Mouse (Mus musculus) CH12.LX (cell line): Measurements from ENCODE around the gene Cuta. TPM values are rescaled to one million over a fixed set of nuclear protein-coding genes. Genes with fewer than 3 reads are reported as not detected.
"Not testable (repeated sequence)": the region's sequence is repeated elsewhere in the genome, so short reads cannot be mapped to it uniquely, and the experiment has no call there.

Experiments
- DNase-seq: peaks from one replicate; pipeline ENCODE4 v3.0.0-alpha.2; 2013; ENCODE audit errors: extremely low read depth
- H3K27ac ChIP-seq: 2 replicates; pipeline ENCODE4 v1.5.1; 2012; ENCODE audit warnings: low read depth, mild to moderate bottlenecking, control low read depth, moderate library complexity; ENCODE audit not compliant: insufficient read depth
- H3K27me3 ChIP-seq: replicated peaks from 2 replicates; pipeline ENCODE3; 2012; ENCODE audit warnings: inconsistent platforms
- H3K36me3 ChIP-seq, 2 experiments: replicated peaks in 1 of 2; 2 replicates each; pipeline versions ENCODE3 to v1.6.1; 2012; ENCODE audit warnings: inconsistent platforms in 1 of 2, low read length in 1 of 2, mild to moderate bottlenecking in 1 of 2, mixed read lengths in 1 of 2, moderate library complexity in 1 of 2; ENCODE audit not compliant: control insufficient read depth in 1 of 2, insufficient read depth in 1 of 2
- H3K4me1 ChIP-seq, 2 experiments: 2 replicates each; pipeline ENCODE4 v1.6.1; 2012; ENCODE audit warnings: inconsistent platforms in 1 of 2, moderate library complexity in 1 of 2; ENCODE audit not compliant: insufficient read depth in 2 of 2, control insufficient read depth in 1 of 2
- H3K4me2 ChIP-seq: 2 replicates; pipeline ENCODE4 v1.6.1; 2012; ENCODE audit warnings: low read depth, mild to moderate bottlenecking, control low read depth; ENCODE audit not compliant: poor library complexity, insufficient read depth, severe bottlenecking
- H3K4me3 ChIP-seq, 3 experiments: fragments of 150-350 bp in 1 of 3; sonication (generic) in 1 of 3; replicated peaks in 1 of 3; 2 replicates each; pipeline versions ENCODE3 to v1.5.1; 2011 to 2012; ENCODE audit warnings: low read depth in 2 of 3, low read length in 2 of 3, mild to moderate bottlenecking in 2 of 3, moderate library complexity in 2 of 3, control low read depth in 1 of 3, improper control_type of control experiment in 1 of 3, inconsistent platforms in 1 of 3, mixed read lengths in 1 of 3; ENCODE audit not compliant: poor library complexity in 1 of 3
- H3K79me2 ChIP-seq: replicated peaks from 2 replicates; pipeline ENCODE4 v1.6.1; 2012; ENCODE audit warnings: mild to moderate bottlenecking, moderate library complexity; ENCODE audit not compliant: control insufficient read depth, poor library complexity, insufficient read depth, severe bottlenecking; ENCODE audit errors: extremely low read depth
- H3K9ac ChIP-seq: 2 replicates; pipeline ENCODE4 v1.6.1; 2012; ENCODE audit warnings: low read depth, mild to moderate bottlenecking, control low read depth, moderate library complexity; ENCODE audit not compliant: insufficient read depth
- H3K9me3 ChIP-seq: replicated peaks from 2 replicates; pipeline ENCODE3; 2012; ENCODE audit warnings: low read length, inconsistent platforms, mixed read lengths
- CHD1 ChIP-seq: IDR thresholded peaks from 2 replicates; pipeline ENCODE4 v1.6.1; 2012; ENCODE audit warnings: low read depth, low read length, improper control_type of control experiment, inconsistent platforms
- CTCF ChIP-seq, 2 experiments: IDR thresholded peaks in 1 of 2; conservative IDR thresholded peaks in 1 of 2; 2 replicates each; pipeline ENCODE4 v1.5.1; 2011 to 2012; ENCODE audit warnings: low read depth in 2 of 2, low read length in 2 of 2, improper control_type of control experiment in 1 of 2, inconsistent platforms in 1 of 2, mild to moderate bottlenecking in 1 of 2, moderate library complexity in 1 of 2
- E2F4 ChIP-seq: IDR thresholded peaks from 2 replicates; pipeline ENCODE4 v1.6.1; 2011; ENCODE audit warnings: low read depth, low read length, improper control_type of control experiment; ENCODE audit not compliant: insufficient replicate concordance
- ETS1 ChIP-seq: conservative IDR thresholded peaks from 2 replicates; pipeline ENCODE4 v1.6.1; 2012; ENCODE audit warnings: low read depth, mild to moderate bottlenecking, inconsistent platforms, low read length, improper control_type of control experiment, moderate library complexity
- GABPA ChIP-seq: IDR thresholded peaks from 2 replicates; pipeline ENCODE4 v1.6.1; 2012; ENCODE audit warnings: low read depth, low read length, improper control_type of control experiment, inconsistent platforms; ENCODE audit not compliant: insufficient replicate concordance
- IRF4 ChIP-seq: IDR thresholded peaks from 2 replicates; pipeline ENCODE4 v1.6.1; 2014; ENCODE audit warnings: low read depth, mild to moderate bottlenecking, inconsistent platforms, low read length, improper control_type of control experiment
- JUN ChIP-seq: IDR thresholded peaks from 2 replicates; pipeline ENCODE4 v1.6.1; 2011; ENCODE audit warnings: low read depth, mild to moderate bottlenecking, low read length, improper control_type of control experiment, moderate library complexity; ENCODE audit not compliant: insufficient read depth
- KAT2A ChIP-seq: IDR thresholded peaks from 2 replicates; pipeline ENCODE4 v1.6.1; 2012; ENCODE audit warnings: low read length, improper control_type of control experiment, inconsistent platforms; ENCODE audit not compliant: insufficient replicate concordance
- MYC ChIP-seq: IDR thresholded peaks from 2 replicates; pipeline ENCODE4 v1.6.1; 2011; ENCODE audit warnings: low read depth, mild to moderate bottlenecking, improper control_type of control experiment, low read length
- POLR2AphosphoS2 ChIP-seq: IDR thresholded peaks from 2 replicates; pipeline ENCODE4 v1.6.1; 2011; ENCODE audit warnings: low read depth, low read length, improper control_type of control experiment
- RAD21 ChIP-seq: IDR thresholded peaks from 2 replicates; pipeline ENCODE4 v1.6.1; 2011; ENCODE audit warnings: low read depth, mild to moderate bottlenecking, low read length, improper control_type of control experiment, moderate library complexity
- RCOR1 ChIP-seq: conservative IDR thresholded peaks from 2 replicates; pipeline ENCODE4 v1.6.1; 2012; ENCODE audit warnings: low read depth, mild to moderate bottlenecking, inconsistent platforms, low read length, improper control_type of control experiment
- SMC3 ChIP-seq: IDR thresholded peaks from 2 replicates; pipeline ENCODE4 v1.6.1; 2011; ENCODE audit warnings: low read depth, low read length, improper control_type of control experiment
- dilution Hi-C: fragments of 300-500 bp; cut with MboI; formaldehyde crosslinking; loops from 2 replicates; pipeline ENCODE4 v1.14.3; 2020; ENCODE audit warnings: low sequenced_read_pairs; ENCODE audit not compliant: extremely low pct_unique_long_range_greater_than_20kb, extremely low pct_ligation_motif_present
- in situ Hi-C: fragments of 300-500 bp; cut with MboI; formaldehyde crosslinking; loops from 3 replicates; pipeline ENCODE4 v1.14.3; 2019; ENCODE audit warnings: low sequenced_read_pairs, low pct_ligation_motif_present, low pct_unique_long_range_greater_than_20kb, mixed read lengths
- polyA plus RNA-seq: library from polyadenylated mRNA; unstranded; fragments of >175 nt; gene quantifications from 2 replicates; pipeline ENCODE4 v1.2.1, GENCODE M21; 2012; ENCODE audit warnings: low read depth; ENCODE audit not compliant: insufficient read length
- total RNA-seq, 2 experiments: library from RNA; depleted of rRNA; stranded (reverse); fragments of 300-350 nt in 1 of 2; fragments of >200 nt in 1 of 2; gene quantifications; 2 replicates each; pipeline ENCODE4 v1.2.3; 2012 to 2014

The Cuta gene
- total and polyA plus RNA-seq, 3 experiments = 30.5 to 121 (median 34.6) TPM

DNA sequence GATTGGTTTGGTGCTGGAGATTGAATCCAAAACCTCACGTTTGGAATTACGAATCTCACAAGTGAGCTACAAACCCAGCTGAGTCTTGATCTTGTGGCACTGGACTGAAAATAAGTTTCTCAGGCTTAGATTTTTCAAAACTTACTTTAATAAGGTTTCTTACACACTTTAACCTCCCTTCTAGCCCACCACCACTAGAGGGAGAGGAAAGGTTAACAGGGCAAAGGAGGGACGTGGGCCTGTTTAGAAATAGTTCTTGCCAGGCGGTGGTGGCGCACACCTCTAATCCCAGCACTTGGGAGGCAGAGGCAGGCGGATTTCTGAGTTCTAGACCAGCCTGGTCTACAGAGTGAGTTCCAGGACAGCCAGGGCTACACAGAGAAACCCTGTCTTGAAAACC is 38.0 kb upstream of the Cuta start:
- peak in 1 of 2 experiments; percentile 34; a peak in 2 of 4 replicates for TF ChIP-seq CTCF (conservative IDR thresholded peaks at IDR 0.05 in 1 of 2, IDR thresholded peaks at IDR 0.05 in 1 of 2; ENCODE audit: low read depth in 2 of 2, low read length in 2 of 2)
- DNase-seq, H3K27ac ChIP-seq, H3K27me3 ChIP-seq, H3K9ac ChIP-seq, in situ Hi-C loops, H3K9me3 ChIP-seq, dilution Hi-C loops, H3K4me3 ChIP-seq, H3K4me2 ChIP-seq: not testable (repeated sequence)
- peaks cover 21% of the 10 kb centered on the region for H3K79me2 ChIP-seq
- H3K4me1 ChIP-seq = peaks cover 22 to 71% of the 10 kb centered on the region in 2 experiments
- H3K36me3 ChIP-seq = peaks cover 39 to 62% of the 10 kb centered on the region in 2 experiments

DNA sequence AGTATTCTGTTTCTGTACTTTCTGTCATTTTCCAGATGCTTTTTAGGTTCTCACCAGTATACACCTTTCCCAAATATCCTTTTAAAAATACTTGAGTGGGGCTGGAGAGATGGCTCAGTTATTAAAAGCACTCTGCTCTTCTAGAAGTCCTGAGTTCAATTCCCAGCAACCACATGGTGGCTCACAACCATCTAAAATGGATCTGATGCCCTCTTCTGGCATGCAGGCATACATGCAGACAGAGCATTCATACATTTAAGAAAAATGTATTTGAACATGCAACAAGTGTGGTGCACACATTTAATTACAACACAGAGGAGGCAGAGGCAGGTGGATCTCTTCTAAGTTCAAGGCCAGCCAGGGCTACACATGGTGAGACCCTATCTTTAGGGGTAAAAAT is 36.0 kb upstream of the Cuta start:
- TF ChIP-seq E2F4 (no peak), SMC3 (peak; percentile 48), CTCF (conservative IDR thresholded peaks at IDR 0.05 in 1 of 2, IDR thresholded peaks at IDR 0.05 in 1 of 2; ENCODE audit: low read depth in 2 of 2, low read length in 2 of 2) (peak; percentile 15 to 69; a peak in 3 of 4 replicates), RAD21 (peak; percentile 52), GABPA (no peak), CHD1 (no peak), MYC (peak; percentile 88), JUN (no peak), RCOR1 (no peak), KAT2A (no peak), POLR2AphosphoS2 (no peak), ETS1 (no peak), IRF4 (no peak)
- DNase-seq = no peak
- Histone ChIP-seq H3K4me1 (peaks cover 22 to 65% of the 10 kb centered on the region in 2 experiments), H3K27ac (no peak overlapping the region), H3K9me3 (peaks cover 5% of the 10 kb centered on the region), H3K27me3 (no peaks in the 10 kb centered on the region), H3K4me3 (no peak overlapping the region), H3K79me2 (peaks cover 21% of the 10 kb centered on the region), H3K36me3 (peaks cover 37 to 56% of the 10 kb centered on the region in 2 experiments), H3K4me2 (no peak overlapping the region), H3K9ac (no peak overlapping the region)
- in situ Hi-C loops = no loop called here
- dilution Hi-C loops = no loop called here
